Mouse (Mus musculus) CH12.LX (cell line): ENCODE results near the gene Tceanc. TPM values are rescaled to one million over a fixed set of nuclear protein-coding genes. Genes with fewer than 3 reads are reported as not detected.

Experiments used
- DNase-seq: peaks from one replicate; pipeline ENCODE4 v3.0.0-alpha.2; 2013; ENCODE audit errors: extremely low read depth
- H3K27ac ChIP-seq: 2 replicates; pipeline ENCODE4 v1.5.1; 2012; ENCODE audit warnings: low read depth, mild to moderate bottlenecking, control low read depth, moderate library complexity; ENCODE audit not compliant: insufficient read depth
- H3K27me3 ChIP-seq: replicated peaks from 2 replicates; pipeline ENCODE3; 2012; ENCODE audit warnings: inconsistent platforms
- H3K36me3 ChIP-seq, 2 experiments: replicated peaks in 1 of 2; 2 replicates each; pipeline versions ENCODE3 to v1.6.1; 2012; ENCODE audit warnings: inconsistent platforms in 1 of 2, low read length in 1 of 2, mild to moderate bottlenecking in 1 of 2, mixed read lengths in 1 of 2, moderate library complexity in 1 of 2; ENCODE audit not compliant: control insufficient read depth in 1 of 2, insufficient read depth in 1 of 2
- H3K4me1 ChIP-seq, 2 experiments: 2 replicates each; pipeline ENCODE4 v1.6.1; 2012; ENCODE audit warnings: inconsistent platforms in 1 of 2, moderate library complexity in 1 of 2; ENCODE audit not compliant: insufficient read depth in 2 of 2, control insufficient read depth in 1 of 2
- H3K4me2 ChIP-seq: 2 replicates; pipeline ENCODE4 v1.6.1; 2012; ENCODE audit warnings: low read depth, mild to moderate bottlenecking, control low read depth; ENCODE audit not compliant: poor library complexity, insufficient read depth, severe bottlenecking
- H3K4me3 ChIP-seq, 3 experiments: fragments of 150-350 bp in 1 of 3; sonication (generic) in 1 of 3; replicated peaks in 1 of 3; 2 replicates each; pipeline versions ENCODE3 to v1.5.1; 2011 to 2012; ENCODE audit warnings: low read depth in 2 of 3, low read length in 2 of 3, mild to moderate bottlenecking in 2 of 3, moderate library complexity in 2 of 3, control low read depth in 1 of 3, improper control_type of control experiment in 1 of 3, inconsistent platforms in 1 of 3, mixed read lengths in 1 of 3; ENCODE audit not compliant: poor library complexity in 1 of 3
- H3K79me2 ChIP-seq: replicated peaks from 2 replicates; pipeline ENCODE4 v1.6.1; 2012; ENCODE audit warnings: mild to moderate bottlenecking, moderate library complexity; ENCODE audit not compliant: control insufficient read depth, poor library complexity, insufficient read depth, severe bottlenecking; ENCODE audit errors: extremely low read depth
- H3K9ac ChIP-seq: 2 replicates; pipeline ENCODE4 v1.6.1; 2012; ENCODE audit warnings: low read depth, mild to moderate bottlenecking, control low read depth, moderate library complexity; ENCODE audit not compliant: insufficient read depth
- H3K9me3 ChIP-seq: replicated peaks from 2 replicates; pipeline ENCODE3; 2012; ENCODE audit warnings: low read length, inconsistent platforms, mixed read lengths
- BHLHE40 ChIP-seq: IDR thresholded peaks from 2 replicates; pipeline ENCODE4 v1.6.1; 2011; ENCODE audit warnings: mild to moderate bottlenecking, low read depth, low read length, improper control_type of control experiment
- CHD1 ChIP-seq: IDR thresholded peaks from 2 replicates; pipeline ENCODE4 v1.6.1; 2012; ENCODE audit warnings: low read depth, low read length, improper control_type of control experiment, inconsistent platforms
- CHD2 ChIP-seq: IDR thresholded peaks from 2 replicates; pipeline ENCODE4 v1.6.1; 2011; ENCODE audit warnings: low read length, improper control_type of control experiment
- CTCF ChIP-seq, 2 experiments: IDR thresholded peaks in 1 of 2; conservative IDR thresholded peaks in 1 of 2; 2 replicates each; pipeline ENCODE4 v1.5.1; 2011 to 2012; ENCODE audit warnings: low read depth in 2 of 2, low read length in 2 of 2, improper control_type of control experiment in 1 of 2, inconsistent platforms in 1 of 2, mild to moderate bottlenecking in 1 of 2, moderate library complexity in 1 of 2
- ELF1 ChIP-seq: IDR thresholded peaks from 2 replicates; pipeline ENCODE4 v1.6.1; 2014; ENCODE audit warnings: low read depth, mild to moderate bottlenecking, inconsistent platforms, low read length, improper control_type of control experiment
- HCFC1 ChIP-seq: IDR thresholded peaks from 2 replicates; pipeline ENCODE4 v1.6.1; 2012; ENCODE audit warnings: low read depth, mild to moderate bottlenecking, inconsistent platforms, low read length, improper control_type of control experiment
- JUND ChIP-seq: conservative IDR thresholded peaks from 2 replicates; pipeline ENCODE4 v1.6.1; 2011; ENCODE audit warnings: low read depth, low read length, improper control_type of control experiment
- MAX ChIP-seq: IDR thresholded peaks from 2 replicates; pipeline ENCODE4 v1.6.1; 2011; ENCODE audit warnings: low read length, improper control_type of control experiment
- MAZ ChIP-seq: IDR thresholded peaks from 2 replicates; pipeline ENCODE4 v1.6.1; 2012; ENCODE audit warnings: low read depth, mild to moderate bottlenecking, inconsistent platforms, low read length, improper control_type of control experiment, moderate library complexity
- MEF2A ChIP-seq: IDR thresholded peaks from 2 replicates; pipeline ENCODE4 v1.6.1; 2014; ENCODE audit warnings: low read depth, mild to moderate bottlenecking, inconsistent platforms, low read length, improper control_type of control experiment, borderline replicate concordance
- MXI1 ChIP-seq: IDR thresholded peaks from 2 replicates; pipeline ENCODE4 v1.6.1; 2011; ENCODE audit warnings: mild to moderate bottlenecking, low read depth, low read length, improper control_type of control experiment
- NELFE ChIP-seq: IDR thresholded peaks from 2 replicates; pipeline ENCODE4 v1.6.1; 2011; ENCODE audit warnings: low read depth, low read length, improper control_type of control experiment
- POLR2A ChIP-seq: IDR thresholded peaks from 2 replicates; pipeline ENCODE4 v1.6.1; 2011; ENCODE audit warnings: low read depth, mild to moderate bottlenecking, improper control_type of control experiment, low read length
- RCOR1 ChIP-seq: conservative IDR thresholded peaks from 2 replicates; pipeline ENCODE4 v1.6.1; 2012; ENCODE audit warnings: low read depth, mild to moderate bottlenecking, inconsistent platforms, low read length, improper control_type of control experiment
- SIN3A ChIP-seq: IDR thresholded peaks from 2 replicates; pipeline ENCODE4 v1.6.1; 2012; ENCODE audit warnings: low read length, improper control_type of control experiment, inconsistent platforms
- TCF12 ChIP-seq: IDR thresholded peaks from 2 replicates; pipeline ENCODE4 v1.6.1; 2014; ENCODE audit warnings: low read depth, mild to moderate bottlenecking, inconsistent platforms, low read length, improper control_type of control experiment
- ZC3H11A ChIP-seq: IDR thresholded peaks from 2 replicates; pipeline ENCODE4 v1.6.1; 2012; ENCODE audit warnings: low read depth, mild to moderate bottlenecking, inconsistent platforms, low read length, improper control_type of control experiment
- ZNF384 ChIP-seq: IDR thresholded peaks from 2 replicates; pipeline ENCODE4 v1.6.1; 2012; ENCODE audit warnings: low read depth, low read length, improper control_type of control experiment, inconsistent platforms
- dilution Hi-C: fragments of 300-500 bp; cut with MboI; formaldehyde crosslinking; loops from 2 replicates; pipeline ENCODE4 v1.14.3; 2020; ENCODE audit warnings: low sequenced_read_pairs; ENCODE audit not compliant: extremely low pct_unique_long_range_greater_than_20kb, extremely low pct_ligation_motif_present
- in situ Hi-C: fragments of 300-500 bp; cut with MboI; formaldehyde crosslinking; loops from 3 replicates; pipeline ENCODE4 v1.14.3; 2019; ENCODE audit warnings: low sequenced_read_pairs, low pct_ligation_motif_present, low pct_unique_long_range_greater_than_20kb, mixed read lengths
- polyA plus RNA-seq: library from polyadenylated mRNA; unstranded; fragments of >175 nt; gene quantifications from 2 replicates; pipeline ENCODE4 v1.2.1, GENCODE M21; 2012; ENCODE audit warnings: low read depth; ENCODE audit not compliant: insufficient read length
- total RNA-seq, 2 experiments: library from RNA; depleted of rRNA; stranded (reverse); fragments of 300-350 nt in 1 of 2; fragments of >200 nt in 1 of 2; gene quantifications; 2 replicates each; pipeline ENCODE4 v1.2.3; 2012 to 2014

Tceanc gene
- total and polyA plus RNA-seq, 3 experiments = 1.5 to 5.9 (median 3.2) TPM

GRCm38 (mm10) chrX:166468321-166468720 lies 50.0 kb downstream of the Tceanc start:
- H3K9me3 ChIP-seq = no peaks in the 10 kb centered on the region
- dilution Hi-C loops = no loop called here
- H3K36me3 ChIP-seq = peaks cover 4 to 44% of the 10 kb centered on the region in 2 experiments
- TF ChIP-seq POLR2A (no peak), ZC3H11A (no peak), SIN3A (no peak), MAX (no peak), CHD2 (no peak), TCF12 (no peak), RCOR1 (no peak), HCFC1 (no peak), BHLHE40 (no peak), MAZ (no peak), MEF2A (no peak), CTCF (conservative IDR thresholded peaks at IDR 0.05 in 1 of 2, IDR thresholded peaks at IDR 0.05 in 1 of 2; ENCODE audit: low read depth in 2 of 2, low read length in 2 of 2) (no peak), JUND (no peak), CHD1 (no peak), NELFE (no peak), MXI1 (no peak), ZNF384 (no peak), ELF1 (no peak)
- no peak overlapping the region for H3K4me3 ChIP-seq
- no peaks in the 10 kb centered on the region for H3K27me3 ChIP-seq
- no peak for DNase-seq
- H3K27ac ChIP-seq = no peak overlapping the region
- H3K79me2 ChIP-seq = peaks cover 20% of the 10 kb centered on the region
- H3K4me2 ChIP-seq = no peak overlapping the region
- in situ Hi-C loops = no loop called here
- H3K4me1 ChIP-seq = peaks cover 0 to 6% of the 10 kb centered on the region in 2 experiments; a peak in 1 of 4 replicates
- no peak overlapping the region for H3K9ac ChIP-seq

DNA sequence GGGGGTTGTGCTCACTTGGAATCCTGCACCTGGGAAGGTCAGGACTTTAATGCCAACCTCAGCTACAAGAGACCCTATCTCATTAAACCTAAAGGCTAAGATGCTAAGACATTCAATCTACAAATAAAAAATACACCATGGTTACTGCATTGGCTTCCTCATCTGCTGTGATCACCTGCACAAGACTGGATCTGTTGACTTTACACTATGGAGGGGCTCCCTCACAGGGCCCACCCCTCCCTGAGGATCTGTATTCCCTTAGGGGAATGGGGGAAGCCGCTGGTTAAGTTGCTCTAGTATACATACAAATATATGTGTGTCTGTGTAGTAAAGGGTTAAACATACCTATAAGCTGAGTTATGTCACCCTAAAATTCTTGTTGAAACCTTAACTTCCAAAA lies 62.8 kb downstream of the Tceanc start:
- dilution Hi-C loops = no loop called here
- in situ Hi-C loops = no loop called here
- peaks cover 8 to 24% of the 10 kb centered on the region in 2 experiments for H3K36me3 ChIP-seq

More for the DNA sequence above, 62.8 kb downstream of the Tceanc start:
- Histone ChIP-seq H3K4me2 (no peak overlapping the region), H3K9ac (no peak overlapping the region), H3K9me3 (no peaks in the 10 kb centered on the region), H3K27ac (no peak overlapping the region), H3K4me1 (peaks cover 0 to 5% of the 10 kb centered on the region in 2 experiments; a peak in 2 of 4 replicates), H3K79me2 (0 out of 2 replicates have a peak, but pooled peaks cover 4% of the 10 kb centered on the region), H3K27me3 (no peaks in the 10 kb centered on the region), H3K4me3 (no peak overlapping the region)
- no peak for DNase-seq
- no peak for TF ChIP-seq MEF2A
